Mouse (Mus musculus) limb, embryonic 11.5 days (tissue): Measurements from ENCODE around the gene Rtn4rl1. TPM values are rescaled to one million over a fixed set of nuclear protein-coding genes. Genes with fewer than 3 reads are reported as not detected.

Experiments
- ATAC-seq: fragments of 200-750 bp; cut with Nextera tagmentation; 2 replicates; pipeline ENCODE4 v1.8.0; 2017; ENCODE audit warnings: low read depth; ENCODE audit not compliant: insufficient number of reproducible peaks, low FRiP score, low TSS enrichment
- DNase-seq: peaks from one replicate; pipeline ENCODE4 v3.0.0-alpha.2; 2015; ENCODE audit warnings: low spot score
- H3K27ac ChIP-seq: fragments of 300-500 bp; sonication (generic); replicated peaks from 2 replicates; pipeline ENCODE4 v1.5.1; 2014; ENCODE audit warnings: low read depth, mild to moderate bottlenecking, low read length
- H3K27me3 ChIP-seq: fragments of 300-500 bp; sonication (generic); 2 replicates; pipeline ENCODE4 v1.6.1; 2014; ENCODE audit warnings: mild to moderate bottlenecking, low read length, mixed read lengths; ENCODE audit not compliant: control insufficient read depth, insufficient read depth
- H3K36me3 ChIP-seq: fragments of 300-500 bp; sonication (generic); 2 replicates; pipeline ENCODE4 v1.6.1; 2014; ENCODE audit warnings: mild to moderate bottlenecking, low read length, moderate library complexity, mixed read lengths; ENCODE audit not compliant: control insufficient read depth, insufficient read depth
- H3K4me1 ChIP-seq: fragments of 300-500 bp; sonication (generic); 2 replicates; pipeline ENCODE4 v1.6.1; 2014; ENCODE audit warnings: low read length, mixed read lengths; ENCODE audit not compliant: control insufficient read depth, insufficient read depth
- H3K4me2 ChIP-seq: fragments of 300-500 bp; sonication (generic); 2 replicates; pipeline ENCODE4 v1.6.1; 2014; ENCODE audit warnings: low read depth, mild to moderate bottlenecking, moderate library complexity; ENCODE audit not compliant: severe bottlenecking
- H3K4me3 ChIP-seq: fragments of 300-500 bp; sonication (generic); 2 replicates; pipeline ENCODE4 v1.5.1; 2014; ENCODE audit warnings: low read depth, low read length
- H3K9ac ChIP-seq: fragments of 300-500 bp; sonication (generic); 2 replicates; pipeline ENCODE4 v1.6.1; 2014; ENCODE audit warnings: mild to moderate bottlenecking, low read length
- H3K9me3 ChIP-seq: fragments of 300-500 bp; sonication (generic); 2 replicates; pipeline ENCODE4 v1.6.1; 2016; ENCODE audit warnings: low read length; ENCODE audit not compliant: control insufficient read depth
- WGBS: fragments of 180-500 bp; shearing (Covaris S2); extraction: QIAGEN DNeasy Blood & Tissue Kit; methylation state at CpG from one replicate; pipeline ENCODE4 v1.1.7; 2014; 5-methylcytosine and 5-hydroxymethylcytosine counted together
- polyA plus RNA-seq: library from polyadenylated mRNA; unstranded; fragments of >200 nt; fragmentation: Nextera tagmentation; extraction: Ambion mirVana; gene quantifications from 2 replicates; pipeline ENCODE4 v1.2.1, GENCODE M21; 2014

Gene Rtn4rl1
- polyA plus RNA-seq, 1 experiment from 2014 or later, result 0.75 TPM

GRCm38 (mm10) chr11:75184573-75184972 is 9.0 kb upstream of the Rtn4rl1 start:
- Histone ChIP-seq H3K9ac (no peak overlapping the region), H3K9me3 (no peaks in the 10 kb centered on the region), H3K27me3 (no peaks in the 10 kb centered on the region), H3K4me1 (peaks cover 2% of the 10 kb centered on the region; the same call in 1 of the 2 replicates), H3K36me3 (peaks cover 4% of the 10 kb centered on the region; the same call in 1 of the 2 replicates), H3K27ac (no peak overlapping the region), H3K4me2 (no peak overlapping the region), H3K4me3 (no peak overlapping the region)
- DNase-seq (no peak), ATAC-seq (no peak)
- 85% methylated on average over 5 of the region's 5 CpGs for WGBS

- peaks cover 4% of the 10 kb centered on the region; the same call in 1 of the 2 replicates for H3K36me3 ChIP-seq
- 92% methylated on average over 2 of the region's 2 CpGs for WGBS
These were observed 8.6 kb upstream of the Rtn4rl1 start for GRCm38 (mm10) chr11:75184986-75185385.

GRCm38 (mm10) chr11:75189713-75190370 is 3.7 kb upstream of the Rtn4rl1 start:
- no peak for DNase-seq
- Histone ChIP-seq H3K9ac (peak overlapping the region; percentile 72), H3K4me3 (peak overlapping the region; percentile 88), H3K9me3 (no peaks in the 10 kb centered on the region), H3K4me1 (peaks cover 29% of the 10 kb centered on the region), H3K4me2 (peak overlapping the region; percentile 91), H3K27me3 (peaks cover 30% of the 10 kb centered on the region), H3K36me3 (no peaks in the 10 kb centered on the region), H3K27ac (no peak overlapping the region)
- ATAC-seq, result 0 out of 2 replicates have a peak, but pooled peaks have one; percentile 3
- under 1% methylated on average over 22 of the region's 22 CpGs for WGBS

More at GRCm38 (mm10) chr11:75184986-75185385, 8.6 kb upstream of the Rtn4rl1 start:
- Histone ChIP-seq H3K4me1 (peaks cover 5% of the 10 kb centered on the region; the same call in 1 of the 2 replicates), H3K9me3 (no peaks in the 10 kb centered on the region), H3K9ac (no peak overlapping the region), H3K4me2 (no peak overlapping the region), H3K27ac (no peak overlapping the region), H3K4me3 (no peak overlapping the region), H3K27me3 (no peaks in the 10 kb centered on the region)
- ATAC-seq, result no peak
- DNase-seq, result no peak

DNA sequence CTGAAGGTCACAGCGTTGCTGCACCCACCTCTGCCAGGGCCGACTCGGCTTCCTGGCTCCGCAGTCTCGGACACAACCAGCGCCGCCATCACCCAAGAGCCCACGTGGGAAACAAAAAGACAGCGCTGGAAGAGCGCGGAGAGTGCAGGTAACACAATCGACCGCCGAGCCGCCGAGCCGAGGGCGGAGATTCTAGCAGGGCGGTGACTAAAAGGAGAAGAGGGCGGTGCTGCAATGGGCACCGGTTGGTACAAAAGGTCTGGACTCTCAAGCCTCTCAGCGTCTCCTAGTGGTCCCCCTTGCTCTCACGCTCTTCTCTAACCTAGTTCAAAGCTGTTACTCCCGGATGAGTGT is 3.2 kb upstream of the Rtn4rl1 start:
- under 1% methylated on average over 24 of the region's 24 CpGs for WGBS
- Histone ChIP-seq H3K36me3 (no peaks in the 10 kb centered on the region), H3K4me1 (peaks cover 29% of the 10 kb centered on the region), H3K27ac (no peak overlapping the region), H3K4me2 (peak overlapping the region; percentile 91), H3K27me3 (peaks cover 32% of the 10 kb centered on the region), H3K9me3 (no peaks in the 10 kb centered on the region), H3K4me3 (peak overlapping the region; percentile 88), H3K9ac (peak overlapping the region; percentile 72)
- ATAC-seq (peak; percentile 70), DNase-seq (peak; percentile 89)

DNA sequence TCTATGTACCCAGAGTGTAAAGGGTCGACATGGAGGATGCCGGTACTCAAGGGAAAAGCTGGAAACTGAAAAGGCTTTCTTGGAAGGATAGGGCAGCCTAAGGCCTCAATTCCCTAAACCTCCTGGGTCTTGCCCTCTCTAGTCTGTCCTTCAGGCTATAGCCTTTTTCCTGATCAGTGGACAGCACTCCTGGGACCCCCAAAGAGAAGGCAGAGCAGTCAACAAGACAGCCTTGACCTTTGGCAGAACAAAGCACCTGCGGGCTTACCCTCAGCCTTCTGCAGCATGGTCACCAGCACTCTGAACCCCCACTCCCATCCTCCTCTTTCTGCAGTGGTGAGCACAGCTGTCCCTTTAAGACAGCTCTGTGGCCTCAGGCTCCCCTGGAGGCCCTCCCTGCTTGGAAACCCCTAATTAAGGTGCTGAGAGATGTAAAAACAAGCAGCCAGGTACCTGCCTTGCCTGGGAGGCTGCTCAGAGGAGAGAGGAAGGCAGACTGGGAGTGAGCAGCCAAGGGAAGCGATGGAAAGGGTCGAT is 2.6 kb upstream of the Rtn4rl1 start, which contains the start of gene Dph1:
Dph1 (minus strand) TSS at position 337 of the 537 bp plus-strand sequence.
- no peak within 1 kb of the TSS for H3K27ac ChIP-seq
- no peak for ATAC-seq
- peaks cover 38% of the 10 kb centered on the region for H3K27me3 ChIP-seq
- H3K4me2 ChIP-seq, result peak within 1 kb of the TSS; percentile 91
- H3K4me1 ChIP-seq, result peaks cover 29% of the 10 kb centered on the region
- 51% methylated on average over 5 of the region's 5 CpGs for WGBS
- peak within 1 kb of the TSS; percentile 88 for H3K4me3 ChIP-seq
- H3K9me3 ChIP-seq, result no peaks in the 10 kb centered on the region
- DNase-seq, result no peak
- H3K36me3 ChIP-seq, result no peaks in the 10 kb centered on the region
- peak within 1 kb of the TSS; percentile 72 for H3K9ac ChIP-seq

DNA sequence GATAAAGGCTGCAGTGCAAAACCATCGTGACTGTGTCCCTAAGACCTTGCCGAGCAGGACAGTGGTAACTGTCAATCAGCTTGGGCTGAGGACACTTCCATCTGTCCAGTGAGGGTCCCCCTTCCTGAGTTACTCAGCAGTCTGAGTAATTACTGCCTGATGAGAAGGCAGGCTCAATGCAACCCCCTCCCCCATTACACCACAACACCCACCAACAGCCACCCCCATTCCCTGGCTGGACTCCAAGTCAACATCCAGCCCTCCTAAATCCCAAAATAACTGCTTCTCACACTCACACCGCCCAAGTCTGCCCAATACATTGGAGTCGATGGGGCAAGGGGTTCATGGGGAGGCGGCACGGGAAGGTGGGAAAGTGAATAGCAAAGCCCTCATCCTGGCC is 1.7 kb upstream of the Rtn4rl1 start:
- no peak for ATAC-seq
- peaks cover 29% of the 10 kb centered on the region for H3K4me1 ChIP-seq
- WGBS, result 61% methylated on average over 6 of the region's 6 CpGs
- no peaks in the 10 kb centered on the region for H3K9me3 ChIP-seq
- H3K4me3 ChIP-seq, result no peak overlapping the region
- no peak overlapping the region for H3K9ac ChIP-seq
- no peak for DNase-seq
- H3K27me3 ChIP-seq, result peaks cover 42% of the 10 kb centered on the region
- no peaks in the 10 kb centered on the region for H3K36me3 ChIP-seq
- no peak overlapping the region for H3K27ac ChIP-seq
- no peak overlapping the region for H3K4me2 ChIP-seq

GRCm38 (mm10) chr11:75192336-75193214 is 1.0 kb upstream of the Rtn4rl1 start:
- Histone ChIP-seq H3K27me3 (peaks cover 42% of the 10 kb centered on the region), H3K4me1 (peaks cover 29% of the 10 kb centered on the region), H3K4me3 (peak overlapping the region; percentile 44), H3K4me2 (peak overlapping the region; percentile 60), H3K27ac (no peak overlapping the region), H3K36me3 (no peaks in the 10 kb centered on the region), H3K9ac (no peak overlapping the region), H3K9me3 (no peaks in the 10 kb centered on the region)
- WGBS, result 23% methylated on average over 13 of the region's 13 CpGs
- DNase-seq (peak; percentile 85), ATAC-seq (peak; percentile 41)

GRCm38 (mm10) chr11:75194121-75194849 is 702 bp downstream of the Rtn4rl1 start:
- under 1% methylated on average over 52 of the region's 52 CpGs for WGBS
- Histone ChIP-seq H3K4me3 (peak overlapping the region; percentile 44), H3K4me1 (peaks cover 29% of the 10 kb centered on the region), H3K27ac (no peak overlapping the region), H3K9me3 (no peaks in the 10 kb centered on the region), H3K27me3 (peaks cover 42% of the 10 kb centered on the region), H3K36me3 (no peaks in the 10 kb centered on the region), H3K4me2 (peak overlapping the region; percentile 60), H3K9ac (peak overlapping the region; percentile 45)
- ATAC-seq (no peak), DNase-seq (peak; percentile 68)
